Mouse (Mus musculus): ENCODE results near the gene Tbk1. TPM values are rescaled to one million over a fixed set of nuclear protein-coding genes. Genes with fewer than 3 reads are reported as not detected.
A peak's percentile ranks its signal among the peaks of the same experiment; 100 is the strongest.

Tbk1 gene
- polyA plus RNA-seq, 1 experiment, result 14.8 TPM

DNA sequence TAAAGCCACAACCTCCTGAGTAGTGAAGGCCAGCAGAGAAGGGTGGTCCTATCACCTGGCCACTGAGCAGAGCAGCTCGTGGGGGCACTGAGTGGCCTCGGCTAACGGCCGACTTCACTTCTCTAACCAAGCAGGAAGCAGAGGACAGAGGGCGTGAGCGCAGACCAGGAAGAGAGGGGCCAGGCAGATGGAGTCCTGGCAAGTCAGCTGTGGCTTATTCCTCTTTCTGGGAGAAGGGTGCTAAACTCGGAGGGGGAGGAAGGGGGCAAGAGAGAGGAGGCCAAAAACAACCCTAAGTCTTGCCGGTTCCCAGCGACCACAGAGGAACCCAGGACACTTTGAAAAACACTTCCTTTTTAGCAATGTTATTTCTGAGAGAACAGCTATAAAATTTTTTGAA, 10.0 kb upstream of the Tbk1 start:
- WGBS, result 54% methylated on average over 9 of the region's 9 CpGs
- Histone ChIP-seq H3K36me3 (ENCODE audit: control insufficient read depth, insufficient read depth, low read length) (no peaks in the 10 kb centered on the region; the same call in none of the 2 replicates), H3K27ac (ENCODE audit: insufficient read depth, low read depth, low read length) (no peak overlapping the region)

DNA sequence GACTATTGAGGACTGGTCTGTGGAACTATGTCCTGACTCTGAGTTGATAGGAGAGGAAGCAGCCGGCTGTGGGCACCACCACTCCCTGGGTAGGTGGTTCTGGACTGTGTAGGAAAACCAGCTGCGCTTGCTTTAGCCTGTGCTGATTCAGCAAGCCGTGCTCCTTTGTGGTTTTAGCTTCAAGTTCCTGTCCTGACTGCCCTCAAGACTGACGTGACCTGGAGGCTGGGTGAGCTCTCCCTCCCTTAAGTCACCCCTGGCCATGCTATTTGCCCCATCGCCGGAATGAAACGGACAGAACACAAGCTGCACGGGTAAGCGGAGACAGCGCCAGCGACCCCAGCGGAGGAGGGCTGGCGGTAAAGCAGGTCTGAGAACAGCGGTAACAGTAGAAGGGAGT, 4.5 kb upstream of the Tbk1 start:
- Histone ChIP-seq H3K27ac (ENCODE audit: insufficient read depth, low read depth, low read length) (no peak overlapping the region), H3K4me1 (ENCODE audit: control insufficient read depth, insufficient read depth, low read length) (no peaks in the 10 kb centered on the region), H3K27me3 (replicated peaks; ENCODE audit: control insufficient read depth, insufficient read depth, low read length) (no peaks in the 10 kb centered on the region), H3K4me3 (ENCODE audit: insufficient read depth, low read depth, low read length) (no peak overlapping the region; the same call in 1 of the 2 replicates), H3K36me3 (ENCODE audit: control insufficient read depth, insufficient read depth, low read length) (no peaks in the 10 kb centered on the region)
- peak; percentile 47 for DNase-seq
- WGBS, result 53% methylated on average over 14 of the region's 14 CpGs
- TF ChIP-seq POLR2A (IDR thresholded peaks at IDR 0.05; ENCODE audit: low read depth, low read length), result no peak
- no peak for TF ChIP-seq CTCF (conservative IDR thresholded peaks at IDR 0.05; ENCODE audit: insufficient read depth, insufficient read length, low read depth, low read length)

More for the DNA sequence above, 10.0 kb upstream of the Tbk1 start:
- TF ChIP-seq POLR2A (IDR thresholded peaks at IDR 0.05; ENCODE audit: low read depth, low read length) (no peak), CTCF (conservative IDR thresholded peaks at IDR 0.05; ENCODE audit: insufficient read depth, insufficient read length, low read depth, low read length) (no peak)
- Histone ChIP-seq H3K4me1 (ENCODE audit: control insufficient read depth, insufficient read depth, low read length) (no peaks in the 10 kb centered on the region), H3K4me3 (ENCODE audit: insufficient read depth, low read depth, low read length) (no peak overlapping the region), H3K27me3 (replicated peaks; ENCODE audit: control insufficient read depth, insufficient read depth, low read length) (no peaks in the 10 kb centered on the region)
- DNase-seq, result no peak

DNA sequence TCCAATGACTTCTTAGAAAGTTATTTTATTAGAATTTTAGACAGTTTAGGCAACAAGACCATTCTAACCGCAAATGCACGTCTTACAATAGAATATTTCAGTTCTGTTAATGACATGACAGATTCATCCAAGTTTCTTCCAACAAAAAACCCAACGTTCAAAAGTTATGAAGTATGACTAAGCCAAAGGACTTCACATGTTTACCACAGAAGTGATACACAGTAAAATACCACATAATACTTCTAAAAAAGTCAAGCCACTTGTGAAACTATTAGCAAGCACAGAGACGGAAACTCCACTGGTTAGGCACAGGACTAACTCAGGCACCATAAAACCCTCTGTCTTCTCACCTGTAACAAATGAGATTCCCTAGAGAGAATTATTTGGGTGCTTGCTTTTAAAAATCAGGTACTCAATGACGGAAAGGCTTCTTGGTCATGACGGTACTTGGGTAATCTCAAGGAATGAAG, 819 bp upstream of the Tbk1 start:
- Histone ChIP-seq H3K27ac (ENCODE audit: insufficient read depth, low read depth, low read length) (peak overlapping the region; percentile 72; the same call in 1 of the 2 replicates), H3K4me3 (ENCODE audit: insufficient read depth, low read depth, low read length) (peak overlapping the region; percentile 78; the same call in 1 of the 2 replicates), H3K36me3 (ENCODE audit: control insufficient read depth, insufficient read depth, low read length) (no peaks in the 10 kb centered on the region; the same call in 1 of the 2 replicates), H3K27me3 (replicated peaks; ENCODE audit: control insufficient read depth, insufficient read depth, low read length) (no peaks in the 10 kb centered on the region), H3K4me1 (ENCODE audit: control insufficient read depth, insufficient read depth, low read length) (peaks cover 2% of the 10 kb centered on the region; the same call in 1 of the 2 replicates)
- 40% methylated on average over 6 of the region's 6 CpGs for WGBS
- TF ChIP-seq POLR2A (IDR thresholded peaks at IDR 0.05; ENCODE audit: low read depth, low read length) (no peak), CTCF (conservative IDR thresholded peaks at IDR 0.05; ENCODE audit: insufficient read depth, insufficient read length, low read depth, low read length) (no peak)
- DNase-seq, result no peak

DNA sequence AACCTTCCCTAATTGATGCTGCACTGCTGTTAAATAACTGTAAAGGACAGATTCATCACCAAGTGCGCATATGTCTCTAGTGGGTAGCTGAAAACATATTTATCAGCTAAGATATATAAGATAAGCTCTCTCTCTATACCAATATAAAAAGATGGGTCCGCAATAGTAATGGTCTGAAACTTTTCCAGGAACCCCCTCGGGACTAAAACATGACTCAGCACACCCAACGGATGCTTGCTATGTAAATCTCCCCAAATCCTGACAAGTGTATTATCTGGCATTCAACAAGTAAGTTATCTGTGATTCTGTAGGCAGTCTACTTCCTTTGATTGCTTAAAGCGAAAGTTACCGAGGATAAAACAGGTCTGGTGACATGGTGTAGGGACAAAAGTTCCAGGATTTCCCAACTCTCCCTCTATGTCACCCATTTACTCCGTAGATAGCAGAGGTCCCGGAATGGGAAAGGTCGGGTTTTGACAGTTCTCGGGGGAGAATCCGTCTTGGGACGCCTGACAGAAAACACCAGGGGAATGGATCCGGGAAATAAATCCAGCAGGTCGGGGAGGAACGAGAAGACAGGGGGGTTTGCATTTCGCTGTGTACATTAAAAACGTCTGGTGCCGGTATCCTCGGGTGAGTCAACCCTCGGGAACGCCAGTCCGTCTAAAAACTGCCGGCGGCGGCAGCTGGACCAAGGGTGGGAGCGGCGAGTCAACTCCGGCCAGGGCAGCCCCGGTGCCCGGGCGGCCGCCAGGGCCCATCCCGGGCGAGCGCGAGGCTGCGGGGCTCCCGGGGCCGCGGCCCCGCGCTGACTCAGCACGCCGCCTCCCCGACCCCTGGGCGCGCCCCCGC, 570 bp downstream of the Tbk1 start:
- H3K4me1 ChIP-seq (ENCODE audit: control insufficient read depth, insufficient read depth, low read length), result peaks cover 2% of the 10 kb centered on the region; the same call in 1 of the 2 replicates
- WGBS, result 3% methylated on average over 45 of the region's 48 CpGs
- TF ChIP-seq CTCF (conservative IDR thresholded peaks at IDR 0.05; ENCODE audit: insufficient read depth, insufficient read length, low read depth, low read length), result no peak
- no peak for TF ChIP-seq POLR2A (IDR thresholded peaks at IDR 0.05; ENCODE audit: low read depth, low read length)
- H3K27me3 ChIP-seq (replicated peaks; ENCODE audit: control insufficient read depth, insufficient read depth, low read length), result no peaks in the 10 kb centered on the region
- DNase-seq, result peak; percentile 20
- peak overlapping the region; percentile 51 for H3K27ac ChIP-seq (ENCODE audit: insufficient read depth, low read depth, low read length)
- no peaks in the 10 kb centered on the region; the same call in 1 of the 2 replicates for H3K36me3 ChIP-seq (ENCODE audit: control insufficient read depth, insufficient read depth, low read length)
- peak overlapping the region; percentile 78 for H3K4me3 ChIP-seq (ENCODE audit: insufficient read depth, low read depth, low read length)

DNA sequence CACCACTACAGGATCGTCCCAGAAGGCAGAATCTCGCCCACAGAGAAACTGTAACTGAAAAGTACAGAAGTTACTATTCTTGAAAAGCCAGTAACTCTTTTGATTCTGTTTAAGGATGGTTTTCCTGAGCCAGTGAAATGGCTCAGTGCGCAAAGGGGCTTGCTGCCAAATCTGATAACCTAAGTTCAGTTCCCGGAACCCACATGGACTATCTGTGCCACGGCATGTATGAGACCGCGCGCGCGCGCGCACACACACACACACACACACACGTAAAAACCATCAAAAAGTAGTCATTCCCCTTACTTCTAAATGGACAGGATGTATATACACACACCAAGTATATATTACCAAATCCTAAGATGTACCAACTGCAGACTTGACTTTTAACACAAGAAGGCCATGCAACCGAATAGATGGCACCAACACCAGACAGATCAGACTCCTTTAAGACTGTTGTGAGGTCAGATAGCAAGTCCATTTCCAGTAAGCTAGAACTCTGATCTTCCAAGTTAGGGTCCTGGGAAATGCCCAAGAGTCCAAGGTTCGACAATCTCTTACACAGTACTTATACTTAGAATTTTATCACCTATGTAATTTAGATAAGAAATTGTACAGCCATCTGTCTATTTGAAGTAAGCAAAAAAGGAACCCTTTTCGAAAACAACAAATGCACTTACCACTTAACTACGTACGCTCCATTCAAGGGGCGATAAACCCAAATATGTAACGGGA, 1.4 kb downstream of the Tbk1 start:
- WGBS, result 72% methylated on average over 20 of the region's 20 CpGs
- Histone ChIP-seq H3K36me3 (ENCODE audit: control insufficient read depth, insufficient read depth, low read length) (no peaks in the 10 kb centered on the region; the same call in 1 of the 2 replicates), H3K4me1 (ENCODE audit: control insufficient read depth, insufficient read depth, low read length) (peaks cover 2% of the 10 kb centered on the region; the same call in 1 of the 2 replicates), H3K4me3 (ENCODE audit: insufficient read depth, low read depth, low read length) (no peak overlapping the region), H3K27me3 (replicated peaks; ENCODE audit: control insufficient read depth, insufficient read depth, low read length) (no peaks in the 10 kb centered on the region), H3K27ac (ENCODE audit: insufficient read depth, low read depth, low read length) (no peak overlapping the region)
- no peak for DNase-seq
- TF ChIP-seq POLR2A (IDR thresholded peaks at IDR 0.05; ENCODE audit: low read depth, low read length) (no peak), CTCF (conservative IDR thresholded peaks at IDR 0.05; ENCODE audit: insufficient read depth, insufficient read length, low read depth, low read length) (no peak)

DNA sequence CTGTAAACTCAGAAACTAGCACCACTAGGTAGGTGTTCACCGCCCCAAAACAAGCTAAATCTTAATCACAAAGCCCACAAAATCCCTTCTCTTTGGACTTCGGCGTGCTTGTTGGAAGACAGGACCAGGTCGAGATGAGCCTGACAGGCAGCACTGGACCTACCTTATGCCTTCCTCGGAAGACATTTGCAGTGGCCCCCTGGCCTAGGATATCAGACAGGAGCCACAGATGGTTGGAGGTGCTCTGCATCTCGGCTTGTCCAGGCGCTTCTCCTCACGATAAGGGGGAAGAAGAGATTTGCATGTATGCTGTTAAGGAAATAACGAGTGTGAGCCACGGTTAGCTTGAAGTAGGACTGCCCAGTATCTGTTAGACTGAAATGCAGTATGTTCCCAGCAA, 2.6 kb downstream of the Tbk1 start:
- Histone ChIP-seq H3K36me3 (ENCODE audit: control insufficient read depth, insufficient read depth, low read length) (no peaks in the 10 kb centered on the region; the same call in 1 of the 2 replicates), H3K27ac (ENCODE audit: insufficient read depth, low read depth, low read length) (no peak overlapping the region), H3K4me3 (ENCODE audit: insufficient read depth, low read depth, low read length) (no peak overlapping the region), H3K4me1 (ENCODE audit: control insufficient read depth, insufficient read depth, low read length) (peaks cover 2% of the 10 kb centered on the region; the same call in 1 of the 2 replicates), H3K27me3 (replicated peaks; ENCODE audit: control insufficient read depth, insufficient read depth, low read length) (no peaks in the 10 kb centered on the region)
- no peak for DNase-seq
- TF ChIP-seq POLR2A (IDR thresholded peaks at IDR 0.05; ENCODE audit: low read depth, low read length) (no peak), CTCF (conservative IDR thresholded peaks at IDR 0.05; ENCODE audit: insufficient read depth, insufficient read length, low read depth, low read length) (no peak)
- 94% methylated on average over 10 of the region's 10 CpGs for WGBS
